ENCODE assay signal across 24 mouse cellular contexts in the genomic region with DNA sequence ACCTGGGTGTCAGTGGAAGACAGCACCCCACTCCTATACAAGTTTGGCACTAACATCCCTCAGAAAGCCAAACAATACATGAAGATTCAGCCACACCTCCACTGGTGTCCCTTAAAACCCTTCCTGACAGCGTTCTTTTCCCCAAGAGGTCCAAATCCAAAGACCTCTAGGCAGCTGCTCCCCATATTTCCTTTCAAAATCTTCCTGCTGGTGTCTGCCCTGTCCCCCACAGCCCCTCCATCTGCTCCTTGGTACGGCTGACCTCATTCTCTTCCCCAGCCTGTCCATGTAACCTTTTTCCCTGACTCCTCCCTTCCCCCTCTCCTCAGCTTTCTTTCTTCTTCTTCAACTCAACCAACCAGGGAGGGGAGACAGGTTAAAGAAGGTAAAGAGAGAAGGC. TPM values are rescaled to one million over a fixed set of nuclear protein-coding genes. Genes with fewer than 3 reads are reported as not detected.
"Had no signal": no experiment of that assay in that cellular context is flagged by ENCODE, and none has a peak within 500 bp of the region (broad histone marks: within the 10 kb centered on the region; RNA-seq: fewer than 3 reads in every experiment).

No protein-coding gene starts in this region.

- H3K4me2 ChIP-seq: lung, embryonic 14.5 days; midbrain, embryonic 12.5 days; neural tube, embryonic 12.5 days had no signal

- H3K4me3 ChIP-seq: midbrain, embryonic 12.5 days; myocyte; neural tube, embryonic 12.5 days had no signal

- H3K27ac ChIP-seq: midbrain, embryonic 12.5 days; neural tube, embryonic 12.5 days had no signal

- DNase-seq: lung, adult 18-20 months; lung, embryonic 14.5 days; lung, postnatal 10 days; lung, postnatal 4 days; midbrain, embryonic 14.5 days; retina, postnatal 1 day; right cerebral cortex, adult 18-20 months; right cerebral cortex, postnatal 25 days; right cerebral cortex, postnatal 4 days; spleen, adult 18-20 months; thymus, adult 18-20 months; thymus, postnatal 14 days; thymus, postnatal 36 days had no signal

- H3K4me1 ChIP-seq: midbrain, embryonic 12.5 days; neural tube, embryonic 12.5 days had no signal

- H3K9me3 ChIP-seq: midbrain, embryonic 12.5 days; neural tube, embryonic 12.5 days had no signal

- ATAC-seq: midbrain, embryonic 16.5 days had no signal

- H3K9ac ChIP-seq: lung, embryonic 14.5 days; midbrain, embryonic 12.5 days; neural tube, embryonic 12.5 days had no signal

- H3K27me3 ChIP-seq: midbrain, embryonic 12.5 days; neural tube, embryonic 12.5 days had no signal

RNA-seq across cellular contexts. Expression of a gene that starts 1.5 kb away (rescaled TPM):
- polyA plus RNA-seq: liver, embryonic 16.5 days; lung, embryonic 14.5 days; lung, embryonic 16.5 days; neural tube, embryonic 12.5 days; small intestine, adult 2 months; stomach, embryonic 16.5 days; thymus, postnatal 0 days had no signal

RNA-seq across cellular contexts. Expression of a gene that starts 5.2 kb away (rescaled TPM):
- polyA plus RNA-seq: liver, embryonic 16.5 days; lung, embryonic 14.5 days; lung, embryonic 16.5 days; midbrain, embryonic 12.5 days; midbrain, embryonic 14.5 days; midbrain, embryonic 16.5 days; myocyte; neural tube, embryonic 12.5 days; small intestine, adult 2 months; stomach, embryonic 14.5 days; stomach, embryonic 16.5 days; thymus, postnatal 0 days had no signal

RNA-seq across cellular contexts. Expression of a gene that starts 8.4 kb away (rescaled TPM):
- polyA plus RNA-seq: liver, embryonic 16.5 days; lung, embryonic 14.5 days; lung, embryonic 16.5 days; midbrain, embryonic 12.5 days; midbrain, embryonic 14.5 days; midbrain, embryonic 16.5 days; neural tube, embryonic 12.5 days; neural tube, embryonic 14.5 days; small intestine, adult 2 months; stomach, embryonic 14.5 days; thymus, postnatal 0 days had no signal
